Mouse (Mus musculus): ENCODE data around the gene Kmt2c. TPM values are rescaled to one million over a fixed set of nuclear protein-coding genes. Genes with fewer than 3 reads are reported as not detected.

The Kmt2c gene
- 7.0 and 7.7 TPM in 2 replicates for polyA plus RNA-seq (2015; fragmentation: Nextera tagmentation; extraction: Ambion mirVana)

DNA sequence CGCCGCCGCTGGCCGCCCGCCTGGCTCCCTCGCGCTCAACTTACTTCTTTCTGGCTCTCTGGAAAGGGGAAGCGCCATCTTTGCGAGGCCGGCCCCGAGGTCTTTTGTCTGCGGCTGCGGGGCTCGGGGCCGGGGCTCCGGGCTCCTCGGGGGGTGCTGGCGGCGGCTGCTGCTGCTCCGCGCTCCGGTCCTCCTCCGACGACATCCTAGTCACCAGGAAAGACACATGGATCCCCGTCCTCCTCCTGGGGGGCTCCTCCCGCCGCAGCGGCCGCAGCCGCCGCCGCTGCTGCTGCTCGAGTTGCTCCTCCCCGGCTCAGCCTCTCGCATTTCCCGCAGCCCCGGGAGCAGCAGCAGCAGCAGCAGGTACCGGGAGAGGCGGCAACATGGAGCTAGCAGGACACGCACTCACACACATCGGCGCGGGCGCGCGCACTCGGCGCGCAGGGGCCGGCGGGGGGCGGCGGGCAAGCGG lies at the start of gene Kmt2c:
TSS of gene Kmt2c (minus strand) at position 438 of the 475 bp plus-strand sequence.
- H3K27ac ChIP-seq (ENCODE audit: low read depth, low read length): peak within 1 kb of the TSS; percentile 100
- no peaks in the 10 kb centered on the region for H3K27me3 ChIP-seq (replicated peaks; ENCODE audit: control insufficient read depth, insufficient read depth, low read length)
- peak within 1 kb of the TSS; percentile 84 for H3K4me2 ChIP-seq (replicated peaks; ENCODE audit: low read depth)
- H3K4me1 ChIP-seq (replicated peaks; ENCODE audit: control insufficient read depth, insufficient read depth, low read length): no peaks in the 10 kb centered on the region; the same call in 1 of the 2 replicates
- H3K9me3 ChIP-seq (ENCODE audit: control insufficient read depth): no peaks in the 10 kb centered on the region
- H3K36me3 ChIP-seq (ENCODE audit: control insufficient read depth, insufficient read depth): no peaks in the 10 kb centered on the region
- H3K4me3 ChIP-seq (ENCODE audit: low read depth, low read length): peak within 1 kb of the TSS; percentile 100
- under 1% methylated on average over 44 of the region's 54 CpGs for WGBS
- no peak for TF ChIP-seq CTCF (IDR thresholded peaks at IDR 0.05; ENCODE audit: low read depth)
- ATAC-seq: peak; percentile 7; the same call in 1 of the 2 replicates
- H3K9ac ChIP-seq (ENCODE audit: low read depth, low read length): peak within 1 kb of the TSS; percentile 96

DNA sequence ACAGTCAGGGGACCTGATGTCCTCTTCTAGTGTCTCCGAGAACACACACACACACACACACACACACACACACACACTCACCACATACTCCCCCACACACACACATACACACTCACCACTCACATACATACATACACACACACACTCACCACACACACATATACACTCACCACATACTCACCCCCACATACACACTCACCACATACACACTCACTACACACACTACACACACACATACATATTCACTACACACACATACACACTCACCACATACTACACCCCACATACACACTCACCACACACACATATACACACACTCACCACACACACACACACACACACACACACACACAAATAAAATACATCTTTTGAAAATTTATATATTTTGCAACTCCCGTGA lies 48.3 kb upstream of the Kmt2c start:
- 92% methylated on average over 2 of the region's 2 CpGs for WGBS
- no peaks in the 10 kb centered on the region for H3K27me3 ChIP-seq (replicated peaks; ENCODE audit: control insufficient read depth, insufficient read depth, low read length)
- no peaks in the 10 kb centered on the region for H3K36me3 ChIP-seq (ENCODE audit: control insufficient read depth, insufficient read depth)
- no peak for ATAC-seq
- H3K27ac ChIP-seq (ENCODE audit: low read depth, low read length): no peak overlapping the region
- H3K9ac ChIP-seq (ENCODE audit: low read depth, low read length): no peak overlapping the region
- no peaks in the 10 kb centered on the region for H3K4me1 ChIP-seq (replicated peaks; ENCODE audit: control insufficient read depth, insufficient read depth, low read length)
- H3K4me3 ChIP-seq (ENCODE audit: low read depth, low read length): no peak overlapping the region
- TF ChIP-seq CTCF (IDR thresholded peaks at IDR 0.05; ENCODE audit: low read depth): no peak
- no peak overlapping the region for H3K4me2 ChIP-seq (replicated peaks; ENCODE audit: low read depth)
- no peaks in the 10 kb centered on the region for H3K9me3 ChIP-seq (ENCODE audit: control insufficient read depth)

DNA sequence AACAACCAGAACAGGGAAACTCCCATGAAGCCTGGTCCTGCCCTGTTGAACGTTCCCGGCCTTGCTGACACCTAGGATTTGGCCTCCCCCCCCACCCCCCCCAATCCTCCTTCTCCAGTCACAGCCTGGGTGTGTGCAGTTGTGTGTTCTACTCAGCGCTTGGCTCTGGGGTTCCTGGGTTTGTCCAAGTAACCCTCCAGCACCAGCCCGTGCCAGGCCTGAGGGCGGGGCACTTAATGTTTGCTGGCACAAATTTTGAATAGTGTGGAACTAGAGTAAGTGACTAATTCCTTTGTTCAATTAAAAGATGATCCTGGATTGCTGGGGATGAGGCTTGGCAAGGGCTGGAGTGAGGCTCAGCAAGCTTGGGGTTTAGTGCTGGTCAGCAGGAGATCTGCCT lies 46.0 kb upstream of the Kmt2c start:
- Histone ChIP-seq H3K36me3 (ENCODE audit: control insufficient read depth, insufficient read depth) (no peaks in the 10 kb centered on the region), H3K9me3 (ENCODE audit: control insufficient read depth) (no peaks in the 10 kb centered on the region), H3K4me2 (replicated peaks; ENCODE audit: low read depth) (no peak overlapping the region), H3K4me1 (replicated peaks; ENCODE audit: control insufficient read depth, insufficient read depth, low read length) (no peaks in the 10 kb centered on the region), H3K27me3 (replicated peaks; ENCODE audit: control insufficient read depth, insufficient read depth, low read length) (no peaks in the 10 kb centered on the region), H3K9ac (ENCODE audit: low read depth, low read length) (no peak overlapping the region), H3K4me3 (ENCODE audit: low read depth, low read length) (no peak overlapping the region), H3K27ac (ENCODE audit: low read depth, low read length) (no peak overlapping the region)
- 76% methylated on average over 5 of the region's 5 CpGs for WGBS
- no peak for ATAC-seq
- no peak for TF ChIP-seq CTCF (IDR thresholded peaks at IDR 0.05; ENCODE audit: low read depth)

DNA sequence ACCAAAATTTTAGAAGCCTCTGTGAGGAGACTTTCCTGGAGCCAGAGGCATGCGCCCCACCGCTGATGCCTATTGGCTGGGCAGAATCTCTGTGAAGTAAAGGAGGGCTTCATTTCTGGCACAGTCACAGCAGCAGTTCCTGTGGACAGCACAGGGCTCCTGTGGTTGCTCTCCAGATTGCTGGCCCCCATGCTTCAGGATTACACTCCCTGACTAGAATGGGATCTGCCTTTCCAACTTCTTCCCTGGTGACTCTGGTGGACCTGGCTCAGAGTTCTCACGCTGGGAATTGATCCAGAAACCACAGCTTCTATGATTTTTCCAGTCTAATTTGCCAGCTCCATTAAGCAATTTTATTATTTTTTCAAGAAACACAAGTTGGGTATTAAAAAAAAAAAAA lies 45.5 kb upstream of the Kmt2c start:
- WGBS: 89% methylated on average over 3 of the region's 3 CpGs
- no peak for TF ChIP-seq CTCF (IDR thresholded peaks at IDR 0.05; ENCODE audit: low read depth)
- ATAC-seq: no peak

DNA sequence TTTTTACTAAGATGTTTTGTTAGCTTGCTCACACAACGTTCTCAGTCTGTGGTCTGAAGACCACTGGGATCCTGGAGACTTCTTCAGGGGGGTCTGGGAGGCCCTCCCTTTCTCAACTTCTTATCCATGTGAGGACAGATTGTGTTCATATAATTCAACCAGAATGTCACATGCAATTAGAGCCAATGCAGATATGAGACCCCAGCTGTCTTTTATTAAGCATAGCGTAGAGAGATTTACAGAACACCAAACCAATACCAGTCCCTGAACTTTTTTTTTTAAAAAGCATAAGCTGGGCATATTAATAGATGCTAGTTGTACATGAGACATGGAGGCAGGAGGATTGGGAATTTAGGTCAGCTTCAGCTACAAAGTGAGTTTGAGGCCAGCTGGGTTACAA lies 43.1 kb upstream of the Kmt2c start:
- Histone ChIP-seq H3K27me3 (replicated peaks; ENCODE audit: control insufficient read depth, insufficient read depth, low read length) (no peaks in the 10 kb centered on the region), H3K4me2 (replicated peaks; ENCODE audit: low read depth) (no peak overlapping the region), H3K4me3 (ENCODE audit: low read depth, low read length) (no peak overlapping the region), H3K36me3 (ENCODE audit: control insufficient read depth, insufficient read depth) (no peaks in the 10 kb centered on the region), H3K9me3 (ENCODE audit: control insufficient read depth) (no peaks in the 10 kb centered on the region), H3K27ac (ENCODE audit: low read depth, low read length) (no peak overlapping the region), H3K4me1 (replicated peaks; ENCODE audit: control insufficient read depth, insufficient read depth, low read length) (no peaks in the 10 kb centered on the region), H3K9ac (ENCODE audit: low read depth, low read length) (no peak overlapping the region)
- 64% methylated on average over 2 of the region's 2 CpGs for WGBS
- no peak for ATAC-seq
- no peak for TF ChIP-seq CTCF (IDR thresholded peaks at IDR 0.05; ENCODE audit: low read depth)

More for the DNA sequence above, 45.5 kb upstream of the Kmt2c start:
- H3K4me3 ChIP-seq (ENCODE audit: low read depth, low read length): no peak overlapping the region
- no peak overlapping the region for H3K9ac ChIP-seq (ENCODE audit: low read depth, low read length)
- H3K27me3 ChIP-seq (replicated peaks; ENCODE audit: control insufficient read depth, insufficient read depth, low read length): no peaks in the 10 kb centered on the region
- no peak overlapping the region for H3K27ac ChIP-seq (ENCODE audit: low read depth, low read length)
- H3K4me2 ChIP-seq (replicated peaks; ENCODE audit: low read depth): no peak overlapping the region
- H3K9me3 ChIP-seq (ENCODE audit: control insufficient read depth): no peaks in the 10 kb centered on the region
- H3K4me1 ChIP-seq (replicated peaks; ENCODE audit: control insufficient read depth, insufficient read depth, low read length): no peaks in the 10 kb centered on the region
- H3K36me3 ChIP-seq (ENCODE audit: control insufficient read depth, insufficient read depth): no peaks in the 10 kb centered on the region

DNA sequence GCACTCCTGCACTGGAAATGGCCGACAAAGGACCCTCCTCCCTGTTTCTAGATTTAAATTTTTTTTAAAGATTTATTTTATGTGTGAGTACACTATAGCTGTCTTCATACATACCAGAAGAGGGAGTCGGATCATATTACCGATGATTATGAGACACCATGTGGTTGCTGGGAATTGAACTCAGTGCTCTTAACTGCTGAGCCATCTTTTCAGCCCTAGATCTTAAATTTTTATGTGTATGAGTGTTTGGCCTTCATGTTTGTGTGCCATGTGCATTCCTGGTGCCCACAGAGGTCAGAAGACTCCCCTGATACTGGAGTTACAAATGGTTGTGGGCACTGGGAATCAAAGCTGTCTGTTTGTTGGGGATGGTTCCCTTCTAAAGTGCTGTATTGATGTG lies 42.3 kb upstream of the Kmt2c start:
- ATAC-seq: no peak
- WGBS: 67% methylated on average over 3 of the region's 3 CpGs
- Histone ChIP-seq H3K36me3 (ENCODE audit: control insufficient read depth, insufficient read depth) (no peaks in the 10 kb centered on the region), H3K4me2 (replicated peaks; ENCODE audit: low read depth) (no peak overlapping the region), H3K4me1 (replicated peaks; ENCODE audit: control insufficient read depth, insufficient read depth, low read length) (no peaks in the 10 kb centered on the region), H3K27me3 (replicated peaks; ENCODE audit: control insufficient read depth, insufficient read depth, low read length) (no peaks in the 10 kb centered on the region), H3K27ac (ENCODE audit: low read depth, low read length) (no peak overlapping the region), H3K9me3 (ENCODE audit: control insufficient read depth) (no peaks in the 10 kb centered on the region), H3K9ac (ENCODE audit: low read depth, low read length) (no peak overlapping the region), H3K4me3 (ENCODE audit: low read depth, low read length) (no peak overlapping the region)
- no peak for TF ChIP-seq CTCF (IDR thresholded peaks at IDR 0.05; ENCODE audit: low read depth)

DNA sequence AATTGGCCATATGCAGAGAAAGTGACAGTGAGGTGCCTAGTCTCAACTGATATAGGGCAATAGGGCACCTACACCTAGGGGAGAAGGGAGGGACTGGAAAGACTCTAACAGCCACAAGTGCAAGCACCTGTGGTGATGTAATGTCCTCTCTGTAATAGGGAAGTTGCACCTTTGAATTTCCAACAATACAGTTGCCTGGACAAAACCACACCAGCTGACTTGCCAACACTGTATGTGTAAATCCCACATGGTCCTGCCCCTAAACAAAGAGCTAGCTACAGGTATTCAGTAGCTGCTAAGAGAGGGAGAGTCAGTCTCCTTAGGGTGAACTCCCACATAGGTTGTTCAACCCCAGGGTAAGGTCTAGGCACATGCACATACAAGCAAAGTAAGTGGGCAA lies 41.8 kb upstream of the Kmt2c start:
- H3K27ac ChIP-seq (ENCODE audit: low read depth, low read length): no peak overlapping the region
- no peaks in the 10 kb centered on the region for H3K36me3 ChIP-seq (ENCODE audit: control insufficient read depth, insufficient read depth)
- no peaks in the 10 kb centered on the region for H3K27me3 ChIP-seq (replicated peaks; ENCODE audit: control insufficient read depth, insufficient read depth, low read length)
- H3K4me1 ChIP-seq (replicated peaks; ENCODE audit: control insufficient read depth, insufficient read depth, low read length): no peaks in the 10 kb centered on the region
- no peak overlapping the region for H3K4me3 ChIP-seq (ENCODE audit: low read depth, low read length)
- no peak overlapping the region for H3K9ac ChIP-seq (ENCODE audit: low read depth, low read length)
- no peak for TF ChIP-seq CTCF (IDR thresholded peaks at IDR 0.05; ENCODE audit: low read depth)
- H3K4me2 ChIP-seq (replicated peaks; ENCODE audit: low read depth): no peak overlapping the region
- ATAC-seq: peak; percentile 70
- H3K9me3 ChIP-seq (ENCODE audit: control insufficient read depth): no peaks in the 10 kb centered on the region
